Mouse (Mus musculus) erythroblast, embryonic 14.5 days (primary cell): ENCODE results near the gene Tmem179.

Experiments
- GATA1 ChIP-seq: IDR thresholded peaks from 2 replicates; pipeline ENCODE4 v1.6.1; 2012; ENCODE audit warnings: low read length, inconsistent platforms, mixed read lengths
- TAL1 ChIP-seq: IDR thresholded peaks from 3 replicates; pipeline ENCODE4 v1.6.1; 2012; ENCODE audit warnings: low read length, inconsistent platforms, mixed read lengths

DNA sequence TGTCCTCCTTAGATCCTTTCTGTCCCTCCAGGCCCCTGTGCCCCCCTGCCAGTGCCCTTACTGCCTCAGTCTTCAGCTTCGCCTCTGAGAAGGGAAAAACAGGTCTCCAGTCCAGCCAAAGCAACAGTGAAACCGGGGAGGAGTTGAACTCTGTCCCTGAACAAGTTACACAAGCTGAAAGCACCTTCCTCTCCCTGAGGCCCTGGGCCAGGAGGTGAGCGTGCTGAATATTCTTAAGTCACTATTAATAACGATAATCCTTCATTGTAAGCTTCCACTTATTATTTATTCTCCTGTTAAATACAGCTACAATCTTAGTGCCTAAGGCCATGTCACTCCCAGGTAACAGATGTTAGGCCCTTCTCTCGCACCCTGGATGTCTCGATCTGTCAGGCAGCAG, 43.1 kb upstream of the Tmem179 start:
- TF ChIP-seq GATA1: no peak
- no peak for TF ChIP-seq TAL1
